Mouse (Mus musculus): ENCODE data around the gene Adam23.

GRCm38 (mm10) chr1:63459151-63459550, 13.5 kb downstream of the Adam23 start:
- no peak for TF ChIP-seq CTCF (IDR thresholded peaks at IDR 0.05; ENCODE audit: insufficient read depth, low read length)
- TF ChIP-seq POLR2A (IDR thresholded peaks at IDR 0.05; ENCODE audit: borderline replicate concordance, extremely low read depth, low read depth, low read length): no peak
